Mouse (Mus musculus) heart, postnatal 0 days (tissue): ENCODE measurements at regions not wholly inside any gene's neighbourhood (a gene's known extent, or its start where the extent isn't known, plus 50 kb on each side); places are given as distances from the start of the nearest gene placed in this dataset.

ENCODE experiments used
- CTCF ChIP-seq: IDR thresholded peaks from 2 replicates; pipeline ENCODE4 v1.5.1; 2016; ENCODE audit warnings: antibody characterized with exemption, control low read depth, low read depth
- EP300 ChIP-seq: IDR thresholded peaks from 2 replicates; pipeline ENCODE4 v1.6.1; 2016; ENCODE audit warnings: antibody characterized with exemption, low read depth

- TF ChIP-seq CTCF = no peak
- TF ChIP-seq EP300 = no peak
These were observed 72.9 kb upstream of the Sulf2 start for GRCm38 (mm10) chr2:166228356-166228755.
